Mouse (Mus musculus) MEL-GATA-1-ER (cell line): ENCODE data around the gene Olfr685.

Experiments
- DNase-seq: peaks from one replicate; pipeline ENCODE4 v3.0.0-alpha.2; 2012; ENCODE audit warnings: low read depth; ENCODE audit errors: extremely low read depth

Olfr685 gene

DNA sequence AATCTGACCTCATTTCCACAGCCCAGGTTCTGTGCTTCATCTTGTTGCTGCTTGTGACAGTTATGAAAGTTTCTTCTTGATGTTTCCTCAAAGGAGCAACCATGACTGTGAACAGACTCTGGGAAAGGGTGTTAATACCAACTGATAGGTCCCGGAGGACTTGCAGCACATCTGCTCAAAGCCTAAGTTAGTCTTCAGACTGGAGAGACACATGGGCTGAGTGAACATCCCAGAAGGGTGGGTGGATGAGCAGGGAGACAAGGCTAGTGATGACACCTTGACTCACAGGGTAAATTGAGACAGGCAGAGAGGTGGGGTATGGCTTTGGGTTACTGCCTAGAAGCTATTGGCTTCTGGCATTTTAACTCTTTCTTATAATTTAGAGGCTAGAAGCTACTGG, at the start of gene Olfr685:
Gene Olfr685 (minus strand): TSS at position 101 of the 400 bp plus-strand sequence.
- no peak for DNase-seq

GRCm38 (mm10) chr7:105229386-105229785, 43.6 kb upstream of the Olfr685 start:
- no peak for DNase-seq

DNA sequence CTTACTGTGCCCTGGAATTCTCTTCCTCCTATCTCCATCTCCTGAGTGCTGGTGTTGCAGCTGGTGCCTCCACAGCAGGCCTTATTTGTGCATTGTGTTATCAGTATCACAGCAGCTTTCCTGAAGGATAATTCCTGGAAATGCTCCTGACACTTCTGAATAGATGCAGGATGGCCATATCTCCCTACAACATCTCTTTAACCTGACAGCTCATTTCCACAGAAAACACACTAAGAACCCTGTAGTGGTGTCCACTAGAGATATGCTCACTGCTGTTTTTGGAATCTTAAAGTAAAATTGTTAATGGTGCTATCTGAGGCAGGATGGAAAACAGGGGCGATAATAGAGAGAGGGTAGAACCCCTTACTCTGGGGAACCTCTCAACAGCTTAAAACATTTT, 42.3 kb upstream of the Olfr685 start:
- no peak for DNase-seq

DNA sequence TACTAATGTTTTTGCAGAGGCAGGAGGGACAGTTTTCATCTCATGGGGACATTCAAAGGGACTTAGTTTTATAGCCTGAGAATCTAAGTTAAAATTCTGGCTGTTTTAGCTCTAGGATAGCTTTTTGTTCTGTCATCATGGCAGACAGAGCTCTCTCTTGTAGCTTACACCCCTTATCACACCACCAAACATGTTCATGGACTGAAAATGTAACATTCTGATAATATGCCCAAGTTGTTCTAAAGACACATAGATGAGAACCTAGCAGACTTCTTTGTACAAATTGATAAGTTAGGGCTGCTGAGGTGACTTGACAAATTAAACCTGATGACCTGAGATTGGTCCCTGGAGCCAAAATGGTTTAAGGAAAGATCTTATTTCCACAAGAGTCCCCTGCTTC, 40.9 kb upstream of the Olfr685 start:
- no peak for DNase-seq

DNA sequence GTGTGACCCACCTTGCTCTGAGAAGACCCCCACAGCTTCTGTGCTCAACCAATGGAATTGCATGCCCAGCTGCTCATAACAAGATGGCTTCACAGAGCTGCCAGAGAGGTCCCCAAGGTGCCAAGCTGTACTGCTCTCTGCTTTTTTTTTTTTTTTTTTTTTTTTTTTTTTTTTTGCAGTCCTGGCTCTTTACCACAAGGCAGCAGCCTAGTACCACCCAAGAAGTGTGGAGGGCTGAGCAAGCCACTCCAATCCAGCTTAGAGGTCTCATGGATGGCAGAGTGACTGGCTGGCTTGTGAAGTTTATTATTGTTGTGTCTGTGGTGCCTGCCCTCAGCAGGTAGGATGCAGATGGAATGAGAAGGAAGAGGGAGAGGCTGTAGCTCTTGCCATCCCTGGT, 40.3 kb upstream of the Olfr685 start:
- no peak for DNase-seq

DNA sequence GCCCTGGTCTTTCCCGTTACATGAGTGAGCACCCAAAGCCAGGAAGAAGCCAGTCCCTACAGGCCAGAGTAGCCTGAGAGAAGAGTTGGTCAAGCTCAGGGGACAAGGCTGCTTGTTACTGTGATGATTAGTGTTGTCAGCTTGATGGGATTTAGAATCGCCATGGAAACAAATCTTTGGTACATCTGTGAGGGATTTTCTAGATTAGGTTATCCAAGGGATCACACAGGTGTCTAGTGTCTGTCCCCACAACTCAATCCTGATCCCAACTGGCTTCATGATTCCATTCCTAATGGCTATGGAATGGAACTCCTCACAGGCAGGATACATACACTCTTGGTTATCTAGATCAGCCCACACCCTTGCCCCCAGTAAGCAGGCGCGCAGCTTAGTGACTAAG, 32.5 kb upstream of the Olfr685 start:
- no peak for DNase-seq

- DNase-seq = no peak
Measured at GRCm38 (mm10) chr7:105214761-105215160, 28.9 kb upstream of the Olfr685 start.

- no peak for DNase-seq
Measured at GRCm38 (mm10) chr7:105207385-105207784, 21.6 kb upstream of the Olfr685 start, which contains the start of gene Olfr686. Gene Olfr686, minus strand, starts transcription at chr7:105207485.

GRCm38 (mm10) chr7:105170773-105171172, 15.0 kb downstream of the Olfr685 start:
- no peak for DNase-seq

DNA sequence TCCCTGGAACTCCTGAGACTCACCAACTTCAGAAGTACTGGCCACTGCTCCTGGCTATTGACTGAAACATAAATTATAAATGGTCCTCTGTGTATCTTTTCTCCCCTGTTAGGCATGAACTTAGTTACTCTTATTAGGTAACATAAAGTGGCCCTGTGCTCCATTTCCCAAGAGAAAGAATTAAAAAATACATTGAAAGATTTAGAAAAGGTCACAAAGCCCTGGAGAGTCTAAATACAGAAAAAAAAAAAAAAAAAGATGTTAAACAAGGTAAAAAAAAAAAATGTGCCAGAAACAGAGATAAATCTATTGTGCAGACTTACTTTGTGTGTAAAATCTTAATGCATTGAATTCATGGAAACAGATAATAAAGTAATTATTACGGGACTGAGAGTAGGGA, 22.3 kb downstream of the Olfr685 start, which contains the start of gene Olfr684:
Gene Olfr684 (minus strand): TSS at position 101 of the 400 bp plus-strand sequence.
- no peak for DNase-seq

DNA sequence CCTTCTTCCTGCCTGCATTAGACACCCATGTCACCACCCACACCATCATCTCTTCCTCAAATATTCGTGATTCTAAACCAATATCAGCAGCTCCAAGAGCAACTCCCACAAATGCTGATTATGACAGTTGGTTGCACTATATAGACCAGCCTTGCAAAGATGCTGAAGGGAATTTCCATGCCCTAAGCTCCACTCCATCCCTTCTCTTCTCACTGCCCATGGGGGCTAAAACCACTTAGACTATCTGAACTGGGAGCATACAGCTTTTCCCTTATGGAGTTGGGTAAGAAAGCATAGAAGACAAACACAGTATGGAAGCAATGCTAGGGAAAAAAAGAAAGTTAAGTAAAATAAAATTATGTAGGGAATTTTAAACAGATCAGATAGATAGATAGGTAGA, 38.9 kb downstream of the Olfr685 start, which contains the start of gene Olfr683:
Gene Olfr683 (minus strand): TSS at position 101 of the 400 bp plus-strand sequence.
- DNase-seq = no peak

- no peak for DNase-seq
Measured at GRCm38 (mm10) chr7:105141275-105141674, 44.5 kb downstream of the Olfr685 start.
